Mouse (Mus musculus): ENCODE results near the gene Gpr3. TPM values are rescaled to one million over a fixed set of nuclear protein-coding genes. Genes with fewer than 3 reads are reported as not detected.
A peak's percentile ranks its signal among the peaks of the same experiment; 100 is the strongest.

The Gpr3 gene
- polyA plus RNA-seq, 1 experiment from 2014 or later: 0.47 TPM

GRCm38 (mm10) chr4:133194482-133194881 lies 17.9 kb downstream of the Gpr3 start:
- Histone ChIP-seq H3K27ac (replicated peaks; ENCODE audit: low read depth, low read length) (no peak overlapping the region), H3K4me3 (ENCODE audit: low read depth, low read length) (no peak overlapping the region), H3K9ac (ENCODE audit: low read length) (no peak overlapping the region), H3K27me3 (ENCODE audit: control insufficient read depth, insufficient read depth, low read length) (no peaks in the 10 kb centered on the region), H3K4me2 (ENCODE audit: low read depth, severe bottlenecking) (no peak overlapping the region), H3K4me1 (ENCODE audit: control insufficient read depth, insufficient read depth, low read length) (peaks cover 37% of the 10 kb centered on the region), H3K9me3 (ENCODE audit: control insufficient read depth, low read length) (no peaks in the 10 kb centered on the region), H3K36me3 (ENCODE audit: control insufficient read depth, insufficient read depth, low read length) (peaks cover 20% of the 10 kb centered on the region)
- no peak for ATAC-seq (ENCODE audit: insufficient number of reproducible peaks, low FRiP score, low TSS enrichment, low read depth)
- WGBS: 89% methylated on average over 11 of the region's 11 CpGs
- DNase-seq (ENCODE audit: low spot score): no peak

DNA sequence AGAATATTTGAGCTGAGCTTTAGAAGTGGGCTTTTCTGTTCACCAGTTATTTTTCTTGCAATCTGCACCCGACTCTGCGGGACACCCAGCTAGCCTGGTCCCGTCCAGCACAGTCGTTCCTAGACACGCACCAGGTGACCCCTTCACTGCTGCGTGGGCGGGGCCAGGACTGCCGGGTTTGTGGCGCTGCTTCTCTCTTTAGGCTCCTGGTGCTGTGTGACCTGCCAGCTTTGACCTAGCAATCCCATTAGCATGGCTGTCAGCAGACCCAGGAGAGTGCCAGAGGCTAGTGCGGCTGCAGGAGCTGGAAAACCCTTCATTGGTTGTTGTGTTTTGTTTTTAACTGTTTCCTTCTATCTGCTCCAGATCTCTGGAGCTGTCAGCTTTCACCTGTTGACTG lies 22.9 kb downstream of the Gpr3 start:
- no peak overlapping the region for H3K9ac ChIP-seq (ENCODE audit: low read length)
- H3K27me3 ChIP-seq (ENCODE audit: control insufficient read depth, insufficient read depth, low read length): no peaks in the 10 kb centered on the region
- no peaks in the 10 kb centered on the region for H3K9me3 ChIP-seq (ENCODE audit: control insufficient read depth, low read length)
- H3K4me1 ChIP-seq (ENCODE audit: control insufficient read depth, insufficient read depth, low read length): peaks cover 20% of the 10 kb centered on the region
- DNase-seq (ENCODE audit: low spot score) (no peak), ATAC-seq (ENCODE audit: insufficient number of reproducible peaks, low FRiP score, low TSS enrichment, low read depth) (no peak)
- 62% methylated on average over 10 of the region's 10 CpGs for WGBS
- H3K4me2 ChIP-seq (ENCODE audit: low read depth, severe bottlenecking): no peak overlapping the region
- H3K36me3 ChIP-seq (ENCODE audit: control insufficient read depth, insufficient read depth, low read length): peaks cover 34% of the 10 kb centered on the region
- no peak overlapping the region for H3K27ac ChIP-seq (replicated peaks; ENCODE audit: low read depth, low read length)
- H3K4me3 ChIP-seq (ENCODE audit: low read depth, low read length): no peak overlapping the region

DNA sequence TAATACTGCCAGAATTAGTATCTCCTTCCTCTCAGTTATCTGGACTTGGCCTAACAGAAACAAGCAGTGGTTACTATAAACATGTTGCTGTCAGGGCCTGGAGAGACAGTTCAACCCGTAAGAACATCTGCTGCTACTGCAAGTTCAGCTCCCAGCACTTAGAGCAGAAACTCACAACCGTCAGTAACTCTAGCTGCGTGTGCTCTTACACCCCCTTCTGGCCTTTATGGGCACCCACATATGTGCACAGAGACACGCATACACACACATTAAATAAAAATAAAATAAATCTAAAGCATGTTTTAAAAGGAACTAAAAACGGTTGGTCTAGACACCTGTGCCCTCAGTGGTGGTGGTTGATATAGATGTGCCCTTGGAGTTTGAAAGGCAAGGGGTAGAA lies 25.5 kb downstream of the Gpr3 start:
- Histone ChIP-seq H3K4me2 (ENCODE audit: low read depth, severe bottlenecking) (no peak overlapping the region), H3K27me3 (ENCODE audit: control insufficient read depth, insufficient read depth, low read length) (no peaks in the 10 kb centered on the region), H3K4me3 (ENCODE audit: low read depth, low read length) (no peak overlapping the region), H3K27ac (replicated peaks; ENCODE audit: low read depth, low read length) (no peak overlapping the region), H3K9me3 (ENCODE audit: control insufficient read depth, low read length) (no peaks in the 10 kb centered on the region), H3K36me3 (ENCODE audit: control insufficient read depth, insufficient read depth, low read length) (peaks cover 26% of the 10 kb centered on the region), H3K9ac (ENCODE audit: low read length) (no peak overlapping the region), H3K4me1 (ENCODE audit: control insufficient read depth, insufficient read depth, low read length) (peaks cover 31% of the 10 kb centered on the region)
- no peak for ATAC-seq (ENCODE audit: insufficient number of reproducible peaks, low FRiP score, low TSS enrichment, low read depth)
- 93% methylated on average over 5 of the region's 5 CpGs for WGBS
- no peak for DNase-seq (ENCODE audit: low spot score)

DNA sequence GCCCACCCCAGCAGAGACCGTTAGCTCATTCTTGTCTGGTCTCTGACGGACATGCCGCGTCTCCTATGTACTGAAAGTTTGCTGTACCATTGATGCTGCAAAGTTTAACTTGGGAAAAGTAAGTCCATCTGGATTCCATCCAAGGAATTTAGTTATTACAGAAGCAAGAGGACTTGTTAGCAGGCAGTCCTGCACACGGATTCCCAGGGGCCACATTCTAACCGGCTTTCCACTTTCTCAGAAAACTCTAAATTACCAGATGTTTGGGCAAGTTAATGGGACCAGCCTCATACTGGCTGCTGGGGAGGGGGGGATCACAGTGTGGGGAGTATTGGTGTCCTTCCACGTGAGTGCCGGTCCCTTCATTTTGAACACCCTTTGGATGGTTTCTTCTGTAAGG lies 26.4 kb downstream of the Gpr3 start:
- H3K4me1 ChIP-seq (ENCODE audit: control insufficient read depth, insufficient read depth, low read length): peaks cover 31% of the 10 kb centered on the region
- DNase-seq (ENCODE audit: low spot score): peak; percentile 38
- no peaks in the 10 kb centered on the region for H3K9me3 ChIP-seq (ENCODE audit: control insufficient read depth, low read length)
- H3K9ac ChIP-seq (ENCODE audit: low read length): no peak overlapping the region
- ATAC-seq (ENCODE audit: insufficient number of reproducible peaks, low FRiP score, low TSS enrichment, low read depth): peak; percentile 44; the same call in 1 of the 2 replicates
- no peaks in the 10 kb centered on the region for H3K27me3 ChIP-seq (ENCODE audit: control insufficient read depth, insufficient read depth, low read length)
- peaks cover 24% of the 10 kb centered on the region for H3K36me3 ChIP-seq (ENCODE audit: control insufficient read depth, insufficient read depth, low read length)
- H3K4me2 ChIP-seq (ENCODE audit: low read depth, severe bottlenecking): peak overlapping the region; percentile 24; the same call in 1 of the 2 replicates
- H3K4me3 ChIP-seq (ENCODE audit: low read depth, low read length): no peak overlapping the region
- 42% methylated on average over 8 of the region's 8 CpGs for WGBS
- H3K27ac ChIP-seq (replicated peaks; ENCODE audit: low read depth, low read length): peak overlapping the region; percentile 86

DNA sequence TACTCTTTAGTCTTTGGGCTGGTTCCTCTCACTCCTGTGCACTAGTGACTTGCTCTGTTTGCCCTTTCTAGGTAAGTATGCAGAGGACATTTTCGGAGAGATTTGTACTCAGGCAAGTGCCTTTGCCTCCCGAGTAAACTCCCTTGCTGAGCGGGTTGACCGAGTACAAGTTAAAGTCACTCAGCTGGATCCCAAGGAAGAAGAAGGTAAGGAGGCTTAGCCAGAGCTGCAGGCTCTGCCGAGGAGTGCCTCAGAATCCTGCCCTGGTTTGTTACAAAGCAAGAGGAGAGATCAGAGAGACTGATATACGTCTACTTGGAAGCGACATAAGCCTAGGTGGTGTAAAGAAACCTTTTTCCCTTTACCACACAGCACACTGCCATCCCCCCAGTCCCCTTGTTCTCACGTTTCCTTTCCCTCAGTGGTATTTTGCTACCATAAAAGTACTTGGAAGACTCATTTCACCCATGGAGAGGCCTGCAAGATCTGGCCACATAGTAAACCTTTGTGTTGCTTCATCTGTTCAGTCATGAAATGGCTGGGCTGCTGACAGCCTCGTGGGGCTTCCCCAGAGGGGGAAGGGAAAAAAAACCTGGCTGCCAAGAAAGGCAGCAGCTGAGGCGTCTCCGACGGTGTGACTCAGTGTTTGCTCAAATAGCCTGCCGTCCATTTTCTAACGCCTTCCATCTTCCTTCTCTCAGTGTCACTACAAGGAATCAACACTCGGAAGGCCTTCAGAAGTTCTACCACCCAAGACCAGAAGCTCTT lies 27.3 kb downstream of the Gpr3 start:
- Histone ChIP-seq H3K9ac (ENCODE audit: low read length) (peak overlapping the region; percentile 43; the same call in 1 of the 2 replicates), H3K27ac (replicated peaks; ENCODE audit: low read depth, low read length) (peak overlapping the region; percentile 86), H3K36me3 (ENCODE audit: control insufficient read depth, insufficient read depth, low read length) (peaks cover 17% of the 10 kb centered on the region), H3K9me3 (ENCODE audit: control insufficient read depth, low read length) (no peaks in the 10 kb centered on the region), H3K27me3 (ENCODE audit: control insufficient read depth, insufficient read depth, low read length) (no peaks in the 10 kb centered on the region), H3K4me2 (ENCODE audit: low read depth, severe bottlenecking) (peak overlapping the region; percentile 24), H3K4me3 (ENCODE audit: low read depth, low read length) (no peak overlapping the region), H3K4me1 (ENCODE audit: control insufficient read depth, insufficient read depth, low read length) (peaks cover 31% of the 10 kb centered on the region)
- WGBS: 26% methylated on average over 15 of the region's 15 CpGs
- peak; percentile 51 for DNase-seq (ENCODE audit: low spot score)
- peak; percentile 72; the same call in 1 of the 2 replicates for ATAC-seq (ENCODE audit: insufficient number of reproducible peaks, low FRiP score, low TSS enrichment, low read depth)

DNA sequence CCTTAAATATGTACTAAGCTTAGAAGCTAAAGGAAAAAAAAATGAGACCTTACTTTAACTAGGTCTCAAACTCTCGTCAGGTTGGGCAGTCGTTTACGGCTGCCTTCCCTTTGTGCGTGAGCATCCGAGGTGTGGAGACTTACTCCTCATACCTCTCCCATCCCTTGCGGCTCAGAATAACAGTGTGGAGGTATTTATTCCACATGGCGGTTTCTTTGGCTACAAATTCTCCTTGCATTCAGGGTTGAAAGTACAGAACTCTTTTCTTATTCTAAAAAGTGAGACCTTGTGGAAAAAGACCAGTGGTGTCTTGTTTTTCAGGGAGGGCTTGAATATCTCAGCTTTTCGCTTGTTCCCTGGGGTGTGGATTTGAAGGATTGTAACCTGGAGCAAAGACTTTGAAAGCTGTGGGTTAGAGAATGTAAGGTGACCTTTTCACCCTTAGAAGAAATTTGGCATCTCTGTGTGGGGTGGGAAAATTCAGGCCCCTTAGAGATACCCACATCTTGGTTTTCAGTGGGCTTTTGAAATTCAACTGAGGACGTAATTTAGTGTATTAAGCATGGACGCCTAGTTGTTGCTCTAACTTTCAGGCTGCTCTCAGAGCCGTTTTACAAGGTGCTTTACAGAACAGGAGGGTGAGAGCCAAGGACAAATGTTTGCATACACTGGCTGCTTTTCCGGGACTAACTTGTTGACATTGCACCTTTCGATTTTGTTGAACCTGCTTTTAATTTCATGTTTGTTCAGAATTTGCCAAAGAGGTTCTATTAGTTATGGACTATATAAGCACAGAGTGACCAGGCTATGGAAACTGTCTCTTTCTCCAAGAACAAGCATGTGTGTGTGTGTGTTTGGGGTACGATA lies 28.1 kb downstream of the Gpr3 start:
- DNase-seq (ENCODE audit: low spot score): no peak
- H3K27ac ChIP-seq (replicated peaks; ENCODE audit: low read depth, low read length): peak overlapping the region; percentile 86
- no peaks in the 10 kb centered on the region for H3K9me3 ChIP-seq (ENCODE audit: control insufficient read depth, low read length)
- 32% methylated on average over 14 of the region's 14 CpGs for WGBS
- H3K9ac ChIP-seq (ENCODE audit: low read length): no peak overlapping the region
- no peak overlapping the region for H3K4me2 ChIP-seq (ENCODE audit: low read depth, severe bottlenecking)
- H3K27me3 ChIP-seq (ENCODE audit: control insufficient read depth, insufficient read depth, low read length): no peaks in the 10 kb centered on the region
- H3K4me1 ChIP-seq (ENCODE audit: control insufficient read depth, insufficient read depth, low read length): peaks cover 31% of the 10 kb centered on the region
- ATAC-seq (ENCODE audit: insufficient number of reproducible peaks, low FRiP score, low TSS enrichment, low read depth): no peak
- no peak overlapping the region for H3K4me3 ChIP-seq (ENCODE audit: low read depth, low read length)
- H3K36me3 ChIP-seq (ENCODE audit: control insufficient read depth, insufficient read depth, low read length): peaks cover 17% of the 10 kb centered on the region

- Histone ChIP-seq H3K27me3 (ENCODE audit: control insufficient read depth, insufficient read depth, low read length) (no peaks in the 10 kb centered on the region), H3K9me3 (ENCODE audit: control insufficient read depth, low read length) (no peaks in the 10 kb centered on the region), H3K4me1 (ENCODE audit: control insufficient read depth, insufficient read depth, low read length) (peaks cover 31% of the 10 kb centered on the region), H3K4me2 (ENCODE audit: low read depth, severe bottlenecking) (no peak overlapping the region), H3K9ac (ENCODE audit: low read length) (no peak overlapping the region), H3K36me3 (ENCODE audit: control insufficient read depth, insufficient read depth, low read length) (peaks cover 11% of the 10 kb centered on the region), H3K4me3 (ENCODE audit: low read depth, low read length) (no peak overlapping the region), H3K27ac (replicated peaks; ENCODE audit: low read depth, low read length) (no peak overlapping the region)
- 96% methylated on average over 8 of the region's 8 CpGs for WGBS
- no peak for DNase-seq (ENCODE audit: low spot score)
- ATAC-seq (ENCODE audit: insufficient number of reproducible peaks, low FRiP score, low TSS enrichment, low read depth): no peak
These were observed 29.8 kb downstream of the Gpr3 start for GRCm38 (mm10) chr4:133182439-133183033.

GRCm38 (mm10) chr4:133179258-133179657 lies 33.1 kb downstream of the Gpr3 start:
- Histone ChIP-seq H3K9ac (ENCODE audit: low read length) (no peak overlapping the region), H3K36me3 (ENCODE audit: control insufficient read depth, insufficient read depth, low read length) (peaks cover 3% of the 10 kb centered on the region; the same call in 1 of the 2 replicates), H3K9me3 (ENCODE audit: control insufficient read depth, low read length) (no peaks in the 10 kb centered on the region), H3K4me3 (ENCODE audit: low read depth, low read length) (no peak overlapping the region), H3K4me1 (ENCODE audit: control insufficient read depth, insufficient read depth, low read length) (peaks cover 16% of the 10 kb centered on the region), H3K27ac (replicated peaks; ENCODE audit: low read depth, low read length) (no peak overlapping the region), H3K27me3 (ENCODE audit: control insufficient read depth, insufficient read depth, low read length) (no peaks in the 10 kb centered on the region), H3K4me2 (ENCODE audit: low read depth, severe bottlenecking) (no peak overlapping the region)
- 86% methylated on average over 7 of the region's 7 CpGs for WGBS
- DNase-seq (ENCODE audit: low spot score): no peak
- no peak for ATAC-seq (ENCODE audit: insufficient number of reproducible peaks, low FRiP score, low TSS enrichment, low read depth)
